8 mouse cellular contexts compared by ENCODE assay signal in the genomic region with DNA sequence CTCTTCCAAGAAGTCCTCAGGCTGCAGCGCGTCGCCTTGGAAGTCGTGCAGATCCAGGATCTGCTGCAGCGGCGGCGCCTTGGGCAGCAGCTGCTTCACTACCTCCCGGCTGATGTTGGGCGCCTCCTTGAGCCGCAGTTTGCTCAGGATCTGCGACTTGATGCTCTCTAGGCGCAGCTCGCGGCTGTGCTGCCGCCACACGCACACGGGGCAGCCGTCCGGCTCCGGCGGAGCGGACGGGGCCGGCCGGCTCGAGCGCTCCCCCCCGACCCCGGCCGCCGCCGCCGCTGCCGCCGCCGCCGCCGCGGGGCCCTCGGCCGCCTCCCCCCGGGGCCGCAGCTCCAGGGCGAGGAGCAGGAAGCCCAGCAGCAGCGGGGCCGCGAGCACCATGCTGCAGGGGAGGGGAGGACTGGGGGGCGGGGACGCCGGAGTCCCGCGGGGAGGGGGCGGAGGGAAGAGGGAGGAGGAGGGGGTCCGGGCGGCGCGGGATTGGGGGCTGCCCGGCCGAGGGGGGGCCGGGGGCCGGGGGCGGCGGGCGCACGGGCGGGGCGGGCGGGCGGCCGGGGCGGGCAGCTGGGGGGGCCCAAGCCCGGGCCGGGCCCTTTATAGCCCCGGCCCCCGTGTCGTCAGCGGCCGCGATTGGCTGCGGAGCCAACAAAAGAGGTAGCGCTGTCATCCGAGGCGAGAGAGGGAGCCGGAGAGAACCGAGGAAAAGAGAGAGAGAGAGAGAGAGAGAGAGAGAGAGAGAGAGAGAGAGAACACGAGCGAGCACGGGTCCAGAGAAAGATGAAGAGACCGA. TPM values are rescaled to one million over a fixed set of nuclear protein-coding genes. Genes with fewer than 3 reads are reported as not detected.
DNase-seq lines count a peak whose midpoint lies in the region; ATAC-seq and TF ChIP-seq lines count a peak whose summit lies in the region.

A gene (minus strand): TSS at position 423 of the 799 bp plus-strand sequence.

- H3K79me2 ChIP-seq in heart, adult 2 months (replicated peaks; ENCODE audit: control insufficient read depth, insufficient read depth, low read length), result no peaks in the 10 kb centered on the region

- no peaks in the 10 kb centered on the region for H3K9me3 ChIP-seq in kidney, postnatal 0 days (replicated peaks; ENCODE audit: low read length)
- H3K9me3 ChIP-seq in liver, embryonic 14.5 days (ENCODE audit: control insufficient read depth, low read length), result no peaks in the 10 kb centered on the region

- no peak for TF ChIP-seq CTCF in spleen, adult 2 months (IDR thresholded peaks at IDR 0.05; ENCODE audit: extremely low read depth, insufficient read depth, insufficient read length, insufficient replicate concordance)
- no peak for TF ChIP-seq CTCF in bone marrow macrophage, adult 2 months (IDR thresholded peaks at IDR 0.05; ENCODE audit: low read depth, low read length)
- TF ChIP-seq CTCF in heart, adult 2 months (IDR thresholded peaks at IDR 0.05), result no peak
- 0 out of 2 replicates have a peak, but pooled peaks have one; percentile 11 for TF ChIP-seq CTCF in kidney, postnatal 0 days (IDR thresholded peaks at IDR 0.05; ENCODE audit: low read depth)
- TF ChIP-seq CTCF in liver, embryonic 14.5 days (IDR thresholded peaks at IDR 0.05; ENCODE audit: low read depth), result 0 out of 2 replicates have a peak, but pooled peaks have one; percentile 3

- TF ChIP-seq POLR2A in spleen, adult 2 months (IDR thresholded peaks at IDR 0.05; ENCODE audit: low read depth, low read length), result no peak
- TF ChIP-seq POLR2A in bone marrow macrophage, adult 2 months (IDR thresholded peaks at IDR 0.05; ENCODE audit: borderline replicate concordance, low read depth, low read length), result no peak
- TF ChIP-seq POLR2A in heart, adult 2 months (IDR thresholded peaks at IDR 0.05; ENCODE audit: insufficient read depth, low read depth, low read length), result no peak

- H3K27ac ChIP-seq in spleen, adult 2 months (ENCODE audit: insufficient read depth, low read length), result peak within 1 kb of the TSS; percentile 52; the same call in 1 of the 2 replicates
- no peak within 1 kb of the TSS for H3K27ac ChIP-seq in bone marrow macrophage, adult 2 months (ENCODE audit: insufficient read depth, low read depth, low read length)
- H3K27ac ChIP-seq in heart, adult 2 months, result peak within 1 kb of the TSS; percentile 21
- H3K27ac ChIP-seq in kidney, postnatal 0 days, result peak within 1 kb of the TSS; percentile 90
- no peak within 1 kb of the TSS for H3K27ac ChIP-seq in liver, embryonic 14.5 days

- H3K4me3 ChIP-seq in spleen, adult 2 months (ENCODE audit: extremely low read depth, insufficient read depth, insufficient read length), result peak within 1 kb of the TSS; percentile 84
- H3K4me3 ChIP-seq in bone marrow macrophage, adult 2 months (ENCODE audit: insufficient read depth, low read length), result peak within 1 kb of the TSS; percentile 65
- H3K4me3 ChIP-seq in heart, adult 2 months, result peak within 1 kb of the TSS; percentile 62
- peak within 1 kb of the TSS; percentile 62 for H3K4me3 ChIP-seq in kidney, postnatal 0 days (replicated peaks; ENCODE audit: low read depth, low read length)
- peak within 1 kb of the TSS; percentile 43 to 57 for H3K4me3 ChIP-seq in liver, embryonic 14.5 days (ENCODE audit: insufficient read depth in 1 of 2, low read depth in 2 of 2, low read length in 2 of 2)

- H3K27me3 ChIP-seq in spleen, adult 2 months (ENCODE audit: control insufficient read depth, insufficient read depth, low read length), result peaks cover 4% of the 10 kb centered on the region
- H3K27me3 ChIP-seq in heart, adult 2 months (ENCODE audit: control insufficient read depth, insufficient read depth, low read length), result no peaks in the 10 kb centered on the region
- 0 out of 2 replicates have a peak, but pooled peaks cover 3% of the 10 kb centered on the region for H3K27me3 ChIP-seq in kidney, postnatal 0 days (ENCODE audit: insufficient read depth, low read length)
- peaks cover 66% of the 10 kb centered on the region for H3K27me3 ChIP-seq in liver, embryonic 14.5 days (ENCODE audit: control insufficient read depth, insufficient read depth, low read length)

- peaks cover 12% of the 10 kb centered on the region; the same call in 1 of the 2 replicates for H3K4me1 ChIP-seq in spleen, adult 2 months (ENCODE audit: control insufficient read depth, insufficient read depth, insufficient read length)
- peaks cover 9% of the 10 kb centered on the region for H3K4me1 ChIP-seq in bone marrow macrophage, adult 2 months (ENCODE audit: control insufficient read depth, insufficient read depth, low read length)
- H3K4me1 ChIP-seq in heart, adult 2 months (ENCODE audit: control insufficient read depth, insufficient read depth, low read length), result peaks cover 4% of the 10 kb centered on the region
- H3K4me1 ChIP-seq in kidney, postnatal 0 days (replicated peaks; ENCODE audit: insufficient read depth, low read length), result peaks cover 18% of the 10 kb centered on the region; the same call in 1 of the 2 replicates
- H3K4me1 ChIP-seq in liver, embryonic 14.5 days (replicated peaks; ENCODE audit: control insufficient read depth in 2 of 2, insufficient read depth in 2 of 2, low read length in 1 of 2), result peaks cover 0 to 5% of the 10 kb centered on the region in 2 experiments; a peak in 1 of 4 replicates

- H3K9ac ChIP-seq in heart, adult 2 months (ENCODE audit: low read depth, low read length), result peak within 1 kb of the TSS; percentile 62
- H3K9ac ChIP-seq in kidney, postnatal 0 days (ENCODE audit: low read depth, low read length), result peak within 1 kb of the TSS; percentile 78
- H3K9ac ChIP-seq in liver, embryonic 14.5 days (replicated peaks), result no peak within 1 kb of the TSS; the same call in 1 of the 2 replicates

- TF ChIP-seq EP300 in heart, adult 2 months (IDR thresholded peaks at IDR 0.05; ENCODE audit: insufficient read depth, low read depth, low read length), result no peak
- no peak for TF ChIP-seq EP300 in liver, embryonic 14.5 days (IDR thresholded peaks at IDR 0.05; ENCODE audit: low read depth)

- no peaks in the 10 kb centered on the region for H3K36me3 ChIP-seq in spleen, adult 2 months (ENCODE audit: control insufficient read depth, insufficient read depth, low read length)
- no peaks in the 10 kb centered on the region for H3K36me3 ChIP-seq in heart, adult 2 months (ENCODE audit: control insufficient read depth, insufficient read depth, low read length)
- H3K36me3 ChIP-seq in kidney, postnatal 0 days (ENCODE audit: insufficient read depth, low read length), result no peaks in the 10 kb centered on the region
- no peaks in the 10 kb centered on the region for H3K36me3 ChIP-seq in liver, embryonic 14.5 days (replicated peaks; ENCODE audit: control insufficient read depth, insufficient read depth, low read depth)

- peak within 1 kb of the TSS; percentile 63 for H3K4me2 ChIP-seq in kidney, postnatal 0 days (ENCODE audit: low read length)
- peak within 1 kb of the TSS; percentile 67 for H3K4me2 ChIP-seq in liver, embryonic 14.5 days (ENCODE audit: low read depth)

- peak; percentile 63 for ATAC-seq in kidney, postnatal 0 days (replicated peaks; ENCODE audit: low FRiP score, low read depth)
- ATAC-seq in liver, embryonic 14.5 days (ENCODE audit: insufficient read depth), result peak; percentile 29; the same call in 1 of the 2 replicates

- peak in 1 of 2 experiments; percentile 72 for DNase-seq in spleen, adult 2 months (ENCODE audit: low read depth in 1 of 2, low spot score in 2 of 2)
- DNase-seq in spleen, postnatal 14 days (ENCODE audit: low spot score in 2 of 2), result no peak
- DNase-seq in heart, adult 2 months, result peak; percentile 64
- DNase-seq in kidney, postnatal 0 days (ENCODE audit: low spot score), result peak; percentile 82
- no peak for DNase-seq in liver, embryonic 14.5 days (ENCODE audit: low read depth in 3 of 3, low spot score in 3 of 3)
- DNase-seq in neural tube, embryonic 10.5 days (ENCODE audit: extremely low spot score, low spot score), result peak; percentile 84
- DNase-seq in urinary bladder, postnatal 10 days (ENCODE audit: low spot score), result no peak

- 2% methylated on average over 53 of the region's 89 CpGs for WGBS in spleen, adult 2 months
- WGBS in heart, adult 2 months, result under 1% methylated on average over 32 of the region's 89 CpGs
- under 1% methylated on average over 43 of the region's 89 CpGs for WGBS in kidney, postnatal 0 days
- under 1% methylated on average over 57 of the region's 89 CpGs for WGBS in liver, embryonic 14.5 days (ENCODE audit: insufficient replicate concordance)

- intact Hi-C loops in heart, adult 2 months (cut with DNase I), result loop anchor here (10.0 kb wide), 1 partner anchor 267 kb away; a partner anchor contains a TSS

RNA-seq across cellular contexts. Expression of the gene that starts here (rescaled TPM):
- polyA plus RNA-seq in spleen, adult 2 months (2012; rRNA removed), result 5.8 and 6.0 TPM in 2 replicates
- not detected in 2 replicates for polyA plus RNA-seq in bone marrow macrophage, adult 2 months (2012; ENCODE audit: insufficient read depth, insufficient read length, missing spikeins)
- total RNA-seq in heart, adult 2 months (2021), result 1 to 10 TPM; 2.0 to 2.5 TPM
- 0.78 and 1.1 TPM in 2 replicates for polyA plus RNA-seq in heart, adult 2 months (2012; rRNA removed)
- polyA plus RNA-seq in kidney, postnatal 0 days (2015; fragmentation: Nextera tagmentation; extraction: Ambion mirVana), result 7.7 and 8.2 TPM in 2 replicates
- polyA plus RNA-seq in liver, embryonic 14.5 days (2012; rRNA removed), result 0.32 and 0.36 TPM in 2 replicates
- 0.16 and 0.23 TPM in 2 replicates for polyA plus RNA-seq in liver, embryonic 14.5 days (2014; fragmentation: Nextera tagmentation; extraction: Ambion mirVana)

Comparison
In these comparisons a context has a peak if more than half of its experiments do, and no peak if none do; other contexts are left out.
1. Peak in ATAC-seq, H3K4me3 ChIP-seq and H3K4me2 ChIP-seq in liver, embryonic 14.5 days; RNA of the gene not detected or under 1 TPM.
2. DNase-seq: peak in heart, adult 2 months (2 of 2), kidney, postnatal 0 days (single experiment) and neural tube, embryonic 10.5 days (single experiment); none in spleen, postnatal 14 days (0 of 2), liver, embryonic 14.5 days (0 of 3) and urinary bladder, postnatal 10 days (single experiment).
3. H3K27ac ChIP-seq: peak in spleen, adult 2 months (single experiment), heart, adult 2 months (single experiment) and kidney, postnatal 0 days (single experiment); none in bone marrow macrophage, adult 2 months (single experiment) and liver, embryonic 14.5 days (single experiment).
4. CTCF ChIP-seq: peak in kidney, postnatal 0 days (single experiment) and liver, embryonic 14.5 days (single experiment); none in spleen, adult 2 months (single experiment), bone marrow macrophage, adult 2 months (single experiment) and heart, adult 2 months (single experiment).
5. Peak in every context shown above with its lines, with median percentiles within 50 percentile points of each other: H3K4me3 ChIP-seq.